Mouse (Mus musculus): ENCODE measurements at regions not wholly inside any gene's neighbourhood (a gene's known extent, or its start where the extent isn't known, plus 50 kb on each side); places are given as distances from the start of the nearest gene placed in this dataset.
"Not testable (repeated sequence)": the region's sequence is repeated elsewhere in the genome, so short reads cannot be mapped to it uniquely, and the experiment has no call there.

DNA sequence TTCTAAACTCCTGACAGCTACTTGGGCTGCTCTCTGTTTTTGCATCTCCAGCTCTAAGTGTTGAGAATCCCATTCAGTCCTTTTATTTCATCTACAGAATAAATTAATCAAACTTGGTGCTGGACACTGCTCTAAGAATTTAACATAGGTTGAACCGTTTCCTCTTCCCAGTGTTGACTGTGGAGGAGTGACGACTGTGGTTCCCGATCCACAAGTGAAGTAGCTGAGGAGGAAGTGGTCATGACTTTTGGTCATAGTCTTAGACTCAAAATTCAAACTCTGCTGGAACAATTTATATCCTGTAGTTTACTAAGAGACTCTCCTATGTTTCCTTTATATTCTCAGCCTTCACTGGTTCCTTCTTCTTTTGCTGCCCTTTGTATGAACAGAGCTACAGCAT lies 432.6 kb upstream of the Id2 start:
- in situ Hi-C loops (cut with MboI; ENCODE audit: unreplicated experiment in 2 of 2): no loop called here

DNA sequence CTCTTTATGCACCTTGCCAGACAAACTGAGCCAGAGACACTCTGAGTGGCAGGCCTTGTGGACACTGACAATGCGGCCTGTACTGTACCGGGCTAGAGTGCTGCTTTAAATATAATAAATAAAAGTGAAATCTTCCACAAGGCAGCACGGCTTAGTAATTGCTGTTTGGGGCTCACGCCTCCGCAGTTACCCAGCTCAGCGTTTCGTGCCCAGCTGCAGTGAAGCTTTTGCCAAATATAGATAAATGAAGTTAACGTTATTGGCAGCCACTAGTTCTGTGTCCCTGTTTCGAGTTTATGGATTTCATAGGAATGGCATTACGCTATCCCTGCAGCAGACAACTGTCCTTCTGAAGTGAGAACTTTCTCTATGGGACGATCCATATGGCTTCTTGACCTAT lies 429.7 kb upstream of the Id2 start:
- in situ Hi-C loops (cut with MboI; ENCODE audit: unreplicated experiment in 2 of 2): no loop called here

DNA sequence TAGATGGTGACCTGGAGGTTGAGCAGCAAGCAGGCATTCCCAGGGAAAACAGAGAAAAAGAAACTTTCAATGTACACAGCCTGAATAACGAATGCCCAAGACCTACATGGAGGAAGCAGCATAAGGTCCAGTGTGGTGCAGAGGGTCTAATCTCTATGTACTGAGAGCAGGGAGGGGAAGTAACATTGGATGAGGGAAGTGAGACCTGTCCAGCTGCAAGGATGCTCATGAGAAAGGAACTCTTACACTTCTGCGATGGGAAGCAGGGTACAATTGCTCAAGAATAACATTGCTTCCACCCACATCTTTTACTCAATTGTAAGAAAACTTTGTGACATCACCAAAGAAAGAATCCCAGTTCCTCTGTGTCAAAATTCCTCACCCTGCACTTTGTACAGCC lies 419.8 kb upstream of the Id2 start:
- in situ Hi-C loops (cut with MboI; ENCODE audit: unreplicated experiment in 2 of 2): no loop called here

DNA sequence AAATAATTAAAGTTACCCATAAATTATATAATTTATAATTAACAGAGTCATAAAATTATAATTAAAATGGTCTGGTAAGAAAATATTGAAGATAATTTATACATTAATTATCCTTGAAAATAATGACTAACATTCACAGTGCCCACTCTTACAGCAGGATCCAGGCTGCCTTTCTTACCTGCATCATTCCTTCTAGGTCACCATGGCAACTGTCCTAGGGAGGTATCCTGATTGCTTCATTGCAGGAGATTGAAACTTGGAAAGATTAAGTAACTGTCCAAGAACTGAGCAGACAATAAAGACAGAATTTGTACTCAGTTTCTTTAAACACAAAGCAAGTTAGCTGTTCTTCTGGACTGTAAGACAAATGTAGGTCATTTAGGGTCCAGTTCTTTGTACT lies 416.7 kb upstream of the Id2 start:
- in situ Hi-C loops (cut with MboI; ENCODE audit: unreplicated experiment in 2 of 2): no loop called here

- in situ Hi-C loops (cut with MboI; ENCODE audit: unreplicated experiment in 2 of 2): no loop called here
Measured at GRCm38 (mm10) chr12:25509666-25510065, 412.7 kb upstream of the Id2 start.

DNA sequence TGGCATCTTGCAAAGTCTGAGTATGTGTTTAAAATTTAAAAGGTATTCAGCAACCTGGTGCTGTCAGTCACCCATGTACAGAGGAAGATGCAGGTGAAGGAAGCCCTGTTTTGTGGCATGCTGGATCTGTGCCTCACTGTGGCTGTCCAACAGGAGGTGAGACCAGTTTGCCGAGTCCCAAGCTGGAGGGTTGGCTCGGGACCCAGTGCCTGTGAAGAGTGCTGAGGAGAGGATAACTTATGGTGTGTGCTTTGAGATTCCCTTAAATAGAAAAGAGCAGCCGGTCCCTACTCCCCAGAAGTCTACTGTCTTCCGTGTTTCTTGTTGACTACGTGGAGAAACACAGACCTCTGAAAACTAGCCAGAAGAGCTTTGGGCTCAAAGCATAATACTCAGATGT lies 396.3 kb upstream of the Id2 start:
- in situ Hi-C loops (cut with MboI; ENCODE audit: unreplicated experiment in 2 of 2): no loop called here

DNA sequence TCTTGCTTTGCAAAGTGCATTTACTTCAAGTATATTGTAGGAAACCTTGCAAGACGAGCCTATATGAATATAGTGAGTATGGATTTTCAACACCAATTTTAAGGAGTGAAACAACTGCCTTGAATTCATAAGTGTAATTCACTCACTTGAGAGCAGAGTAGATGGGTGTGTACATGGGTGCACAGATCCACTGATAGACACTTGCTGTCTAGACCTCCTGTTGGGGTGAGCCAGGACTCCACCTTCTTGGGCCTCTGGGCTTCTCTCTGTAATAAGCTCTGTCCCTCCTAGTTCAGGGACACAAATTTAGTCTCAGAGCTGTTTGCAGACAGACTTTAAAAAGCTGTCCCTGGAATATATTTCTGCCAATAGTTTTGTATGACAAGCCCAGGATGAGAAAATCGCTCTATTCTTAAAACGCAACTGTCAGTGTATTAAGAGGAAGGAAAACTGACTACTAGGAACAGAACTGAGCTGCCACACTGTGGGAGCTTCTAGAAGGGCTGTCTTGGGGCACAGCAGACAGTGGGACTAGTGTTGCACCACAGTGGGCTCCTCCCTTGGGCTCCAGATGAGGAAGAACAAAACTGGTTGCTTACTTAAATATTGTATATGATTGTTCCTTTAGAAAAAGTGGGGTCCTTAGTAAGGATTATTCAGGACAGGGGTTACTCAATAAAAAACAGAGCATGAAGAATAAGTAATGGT lies 395.7 kb upstream of the Id2 start:
- in situ Hi-C loops (cut with MboI; ENCODE audit: unreplicated experiment in 2 of 2): no loop called here

- in situ Hi-C loops (cut with MboI; ENCODE audit: unreplicated experiment in 2 of 2): no loop called here
Measured at GRCm38 (mm10) chr12:25475180-25475758, 378.3 kb upstream of the Id2 start.

- in situ Hi-C loops (cut with MboI; ENCODE audit: unreplicated experiment in 2 of 2): no loop called here
Measured at GRCm38 (mm10) chr12:25469181-25469580, 372.2 kb upstream of the Id2 start.

- in situ Hi-C loops (cut with MboI; ENCODE audit: unreplicated experiment in 2 of 2): no loop called here
Measured at GRCm38 (mm10) chr12:25467789-25468188, 370.8 kb upstream of the Id2 start.

- in situ Hi-C loops (cut with MboI; ENCODE audit: unreplicated experiment in 2 of 2): not testable (repeated sequence)
Measured at GRCm38 (mm10) chr12:25462690-25463089, 365.8 kb upstream of the Id2 start.

DNA sequence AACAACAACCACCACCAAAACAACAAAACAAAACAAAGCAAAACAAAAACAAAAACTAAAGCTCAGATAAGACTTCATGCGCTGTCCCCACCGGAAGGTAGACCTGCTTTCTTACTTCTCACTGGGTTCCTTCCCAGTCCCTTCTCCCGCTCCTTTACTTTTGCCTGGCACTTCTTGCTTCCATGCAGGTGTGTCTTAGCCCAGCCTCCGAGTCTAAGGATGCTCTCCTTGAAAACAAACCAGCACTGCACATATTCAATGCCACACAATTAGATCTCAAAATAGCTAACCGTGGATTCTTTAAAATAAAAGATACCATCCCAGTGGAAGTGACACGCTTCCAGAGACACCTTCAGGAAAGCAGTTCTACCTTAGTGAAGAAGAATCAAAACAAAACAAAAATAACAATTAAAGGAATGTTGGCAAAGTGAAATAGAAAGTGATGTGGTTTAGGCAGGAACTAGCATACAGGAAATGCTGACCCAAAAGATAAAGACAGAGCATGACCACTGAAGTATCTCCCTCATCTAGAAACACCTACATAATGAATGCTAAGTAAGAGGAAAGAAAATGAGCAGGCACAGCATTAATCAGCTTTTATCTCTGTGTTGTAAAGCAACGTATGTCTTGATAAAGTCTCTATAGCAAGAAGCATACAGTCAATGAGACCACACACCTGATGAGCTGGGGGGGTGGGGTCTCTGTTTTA lies 358.5 kb upstream of the Id2 start:
- in situ Hi-C loops (cut with MboI; ENCODE audit: unreplicated experiment in 2 of 2): no loop called here

- in situ Hi-C loops (cut with MboI; ENCODE audit: unreplicated experiment in 2 of 2): no loop called here
Measured at GRCm38 (mm10) chr12:25453356-25453755, 356.4 kb upstream of the Id2 start.

DNA sequence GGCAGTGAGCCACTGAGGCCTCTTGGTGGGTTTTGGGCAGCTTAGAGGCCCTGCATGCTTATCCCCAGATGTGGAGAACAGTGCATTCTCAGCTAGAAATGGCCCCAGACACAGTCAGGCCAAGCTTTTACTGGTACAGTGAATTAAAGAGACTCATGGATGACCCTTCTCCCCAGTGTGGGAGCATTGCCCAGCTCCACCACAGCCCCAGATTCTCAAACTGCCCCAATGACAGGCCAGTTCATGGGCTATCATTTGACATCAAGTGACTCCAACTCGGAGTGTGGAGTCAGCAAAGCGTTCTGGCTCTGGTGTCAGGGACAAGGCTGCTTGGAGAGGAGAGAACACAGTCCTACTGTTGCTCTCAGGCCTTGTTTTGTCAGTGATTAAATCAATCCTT lies 354.2 kb upstream of the Id2 start:
- in situ Hi-C loops (cut with MboI; ENCODE audit: unreplicated experiment in 2 of 2): no loop called here

- in situ Hi-C loops (cut with MboI; ENCODE audit: unreplicated experiment in 2 of 2): loop anchor here (25.0 kb wide), 2 partner anchors 618 to 732 kb away; partner anchors contain the start of gene Rrm2 (in 2 of the 2)
Measured at GRCm38 (mm10) chr12:25444355-25444754, 347.4 kb upstream of the Id2 start.

- in situ Hi-C loops (cut with MboI; ENCODE audit: unreplicated experiment in 2 of 2): loop anchor here (5.0 to 25.0 kb wide), 3 partner anchors 247 to 727 kb away; partner anchors contain the start of gene Rrm2 (in 2 of the 2)
Measured at GRCm38 (mm10) chr12:25439029-25439551, 342.1 kb upstream of the Id2 start.

GRCm38 (mm10) chr12:25438217-25439028 lies 341.5 kb upstream of the Id2 start:
- in situ Hi-C loops (cut with MboI; ENCODE audit: unreplicated experiment in 2 of 2): loop anchor here (5.0 to 25.0 kb wide), 3 partner anchors 246 to 726 kb away; partner anchors contain the start of gene Rrm2 (in 2 of the 2)

GRCm38 (mm10) chr12:25437556-25437955 lies 340.6 kb upstream of the Id2 start:
- in situ Hi-C loops (cut with MboI; ENCODE audit: unreplicated experiment in 2 of 2): loop anchor here (5.0 to 25.0 kb wide), 3 partner anchors 245 to 725 kb away; partner anchors contain the start of gene Rrm2 (in 2 of the 2)

DNA sequence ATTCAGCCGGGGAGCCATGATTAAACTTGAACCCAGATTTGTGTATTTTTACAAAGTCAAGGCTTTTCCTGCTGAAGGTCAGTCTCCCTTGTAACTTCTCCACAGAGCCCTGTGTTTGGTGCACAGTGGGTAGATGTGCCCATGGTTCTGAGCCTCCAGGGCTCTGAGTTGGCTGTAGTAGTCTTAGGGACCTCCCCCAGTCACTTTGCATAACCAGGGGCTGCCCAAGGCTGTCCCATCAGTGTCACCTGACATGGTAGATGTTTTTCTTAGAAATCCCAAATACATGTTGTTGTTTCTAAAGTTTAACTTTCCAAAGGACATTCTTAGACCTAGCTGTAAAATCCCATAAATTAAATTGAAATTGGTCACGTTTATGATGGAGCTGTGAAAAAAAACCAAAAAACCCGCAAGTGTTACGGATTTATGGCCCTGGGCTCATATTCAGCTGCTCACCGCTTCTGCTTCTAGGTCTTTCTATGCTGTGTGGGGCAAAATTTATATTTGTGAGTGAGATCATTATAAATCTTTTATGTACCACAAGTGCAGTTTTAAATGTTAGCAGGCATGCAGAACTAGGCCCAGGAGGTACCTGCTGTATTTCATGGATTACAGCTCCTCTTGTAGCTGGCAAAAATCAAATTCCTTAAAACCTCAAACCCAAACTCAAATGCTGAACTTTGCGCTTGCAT lies 339.4 kb upstream of the Id2 start:
- in situ Hi-C loops (cut with MboI; ENCODE audit: unreplicated experiment in 2 of 2): loop anchor here (5.0 to 25.0 kb wide), 3 partner anchors 244 to 724 kb away; partner anchors contain the start of gene Rrm2 (in 2 of the 2)

DNA sequence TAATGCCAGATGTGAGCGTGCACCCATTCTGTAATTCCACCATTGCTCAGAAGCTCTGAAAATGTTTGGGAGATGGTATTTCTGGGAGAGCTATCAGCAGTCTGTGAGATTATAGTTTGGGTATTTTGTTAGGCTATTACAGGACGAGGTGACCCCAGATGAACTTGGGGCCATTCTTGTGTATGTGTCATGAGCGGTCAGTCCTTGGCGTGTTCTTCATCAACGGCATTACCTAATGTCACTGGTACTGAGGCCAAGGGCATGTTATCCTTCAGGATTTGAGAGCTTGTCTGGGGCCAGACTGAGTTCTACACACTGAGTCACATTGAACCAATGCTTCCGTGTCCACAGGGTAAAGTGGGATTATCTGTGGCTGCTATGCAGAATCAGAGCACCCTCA lies 335.9 kb upstream of the Id2 start:
- in situ Hi-C loops (cut with MboI; ENCODE audit: unreplicated experiment in 2 of 2): loop anchor here (25.0 kb wide), 2 partner anchors 630 to 720 kb away; partner anchors contain the start of gene Rrm2 (in 2 of the 2)
